In the genomic region with DNA sequence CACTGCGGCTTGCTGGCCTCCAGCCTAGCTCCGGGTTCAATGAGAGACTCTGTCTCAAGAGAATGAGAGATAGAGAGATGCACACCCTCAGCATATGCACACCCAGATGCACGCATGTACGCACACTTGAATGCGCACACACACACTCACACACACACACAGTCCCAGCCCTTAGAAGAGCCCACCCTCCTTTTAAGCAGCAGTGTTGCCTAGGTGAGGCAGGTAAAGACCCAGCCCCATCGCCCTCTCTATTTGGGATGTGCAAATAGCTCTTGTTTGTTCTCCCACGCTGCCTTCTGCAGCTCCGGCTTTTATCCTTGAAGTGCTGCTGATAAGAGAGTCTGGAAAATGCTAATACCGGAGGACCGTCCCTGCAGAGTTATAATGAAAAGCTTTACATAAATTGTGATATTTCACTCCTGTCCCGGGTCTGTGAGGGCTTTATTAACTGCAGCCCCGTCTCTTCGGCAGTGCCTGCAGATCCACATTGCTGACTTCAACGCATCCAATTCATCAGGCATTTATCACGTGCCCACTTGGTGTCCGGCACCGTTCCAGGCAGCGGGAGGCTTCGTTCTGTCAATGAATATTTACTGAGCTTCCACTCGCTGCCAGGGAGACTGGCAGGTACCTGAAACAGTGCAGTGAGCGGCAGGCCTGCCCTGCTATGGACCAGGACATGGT, we compare ENCODE assay signal across 10 mouse cellular contexts.
A peak's percentile ranks its signal among the peaks of the same experiment; 100 is the strongest.
DNase-seq lines count a peak whose midpoint lies in the region; ATAC-seq lines count a peak whose summit lies in the region.
"Had no signal": no experiment of that assay in that cellular context is flagged by ENCODE, and none has a peak within 500 bp of the region (broad histone marks: within the 10 kb centered on the region; RNA-seq: fewer than 3 reads in every experiment).

No protein-coding gene starts in this region.

- ATAC-seq in neural tube, embryonic 14.5 days (ENCODE audit: low read depth) = peak; percentile 42; the same call in 1 of the 2 replicates

- H3K36me3 ChIP-seq in neural tube, embryonic 14.5 days (ENCODE audit: control insufficient read depth, insufficient read depth, low read length) = no peaks in the 10 kb centered on the region
- H3K36me3 ChIP-seq: heart, embryonic 13.5 days; limb, embryonic 13.5 days had no signal

- no peak overlapping the region for H3K4me2 ChIP-seq in neural tube, embryonic 14.5 days (ENCODE audit: low read depth, low read length)
- H3K4me2 ChIP-seq: heart, embryonic 13.5 days; limb, embryonic 13.5 days had no signal

- peaks cover 9% of the 10 kb centered on the region for H3K4me1 ChIP-seq in neural tube, embryonic 14.5 days (ENCODE audit: control insufficient read depth, insufficient read depth, low read length)

- H3K9ac ChIP-seq in neural tube, embryonic 14.5 days (replicated peaks; ENCODE audit: low read depth, low read length) = no peak overlapping the region
- H3K9ac ChIP-seq: heart, embryonic 13.5 days; limb, embryonic 13.5 days had no signal

- 44% methylated on average over 21 of the region's 21 CpGs for WGBS in neural tube, embryonic 14.5 days

- H3K9me3 ChIP-seq in neural tube, embryonic 14.5 days (ENCODE audit: control insufficient read depth, low read length) = no peaks in the 10 kb centered on the region
- H3K9me3 ChIP-seq: heart, embryonic 13.5 days; limb, embryonic 13.5 days had no signal

- peak; percentile 85 to 89 for DNase-seq in cerebellum, postnatal 14 days
- DNase-seq in cerebellum, adult 9-11 months = no peak
- peak; percentile 62 to 79 for DNase-seq in layer of hippocampus, postnatal 14 days (ENCODE audit: low spot score in 2 of 2)
- DNase-seq in layer of hippocampus, adult 11-12 months (ENCODE audit: low spot score) = no peak
- DNase-seq in kidney, postnatal 36 days = peak; percentile 85
- DNase-seq in thymus, postnatal 36 days = no peak
- DNase-seq in frontal cortex, adult 2 months (ENCODE audit: extremely low spot score in 1 of 2, low spot score in 1 of 2) = no peak

- no peak overlapping the region for H3K4me3 ChIP-seq in neural tube, embryonic 14.5 days (ENCODE audit: low read depth, low read length)
- H3K4me3 ChIP-seq: heart, embryonic 13.5 days; limb, embryonic 13.5 days had no signal

- H3K27me3 ChIP-seq in neural tube, embryonic 14.5 days (ENCODE audit: control insufficient read depth, insufficient read depth, low read length) = no peaks in the 10 kb centered on the region
- H3K27me3 ChIP-seq: limb, embryonic 13.5 days had no signal

- peak overlapping the region; percentile 35; the same call in 1 of the 2 replicates for H3K27ac ChIP-seq in neural tube, embryonic 14.5 days (ENCODE audit: low read depth, low read length)
- H3K27ac ChIP-seq: heart, embryonic 13.5 days; limb, embryonic 13.5 days had no signal

Comparison
In these comparisons a context has a peak if more than half of its experiments do, and no peak if none do; other contexts are left out.
1. DNase-seq: peak in cerebellum, postnatal 14 days (2 of 2), layer of hippocampus, postnatal 14 days (2 of 2) and kidney, postnatal 36 days (2 of 2); none in cerebellum, adult 9-11 months (single experiment), layer of hippocampus, adult 11-12 months (single experiment), thymus, postnatal 36 days (0 of 2) and frontal cortex, adult 2 months (0 of 2).